Mouse (Mus musculus) liver, postnatal 0 days (tissue): ENCODE data around the gene Ppp2r2c.

ENCODE experiments used
- CTCF ChIP-seq: sonication (generic); IDR thresholded peaks from 2 replicates; pipeline ENCODE4 v1.5.1; 2016; ENCODE audit warnings: antibody characterized with exemption, low read depth
- EP300 ChIP-seq: IDR thresholded peaks from 2 replicates; pipeline ENCODE4 v1.6.1; 2016; ENCODE audit warnings: antibody characterized with exemption, low read depth, mild to moderate bottlenecking

GRCm38 (mm10) chr5:36928701-36929100 lies 60.4 kb downstream of the Ppp2r2c start:
- TF ChIP-seq CTCF = peak; percentile 49
- TF ChIP-seq EP300 = no peak
